Mouse (Mus musculus) thymus, adult 2 months (tissue): Measurements from ENCODE around the gene 4930430F08Rik.

Experiments
- CTCF ChIP-seq: fragments of 200-500 bp; IDR thresholded peaks from 2 replicates; pipeline ENCODE4 v1.5.1; 2012; ENCODE audit warnings: mild to moderate bottlenecking, control low read depth, low read length, moderate library complexity, borderline replicate concordance; ENCODE audit not compliant: control insufficient read depth, poor library complexity, insufficient read depth; ENCODE audit errors: extremely low read depth
- POLR2A ChIP-seq: fragments of 200-500 bp; IDR thresholded peaks from 2 replicates; pipeline ENCODE4 v1.6.1; 2012; ENCODE audit warnings: mild to moderate bottlenecking, low read length, control low read depth, moderate library complexity; ENCODE audit not compliant: control insufficient read depth, poor library complexity, insufficient read depth; ENCODE audit errors: extremely low read depth

DNA sequence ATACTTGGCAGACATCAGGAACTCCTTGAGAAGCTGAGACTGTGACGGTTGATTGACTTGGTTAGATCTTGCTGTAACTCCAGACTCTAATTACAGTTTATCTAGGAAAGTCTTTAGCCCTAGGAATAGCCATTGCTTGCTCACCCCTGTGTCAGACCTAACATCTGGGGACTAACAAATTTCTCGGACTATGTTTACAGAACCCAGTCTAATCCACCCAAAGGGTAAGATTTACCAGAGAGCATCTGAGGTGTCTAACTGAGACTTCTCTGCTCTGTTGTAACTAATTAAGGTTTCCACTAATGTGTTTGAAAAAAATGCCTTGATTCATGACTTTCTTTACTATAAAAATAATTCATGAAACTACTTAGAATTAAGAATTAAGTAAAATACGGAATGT, 32.3 kb upstream of the 4930430F08Rik start:
- TF ChIP-seq CTCF (no peak), POLR2A (no peak)
